Mouse (Mus musculus) cerebellum, adult 2 months (tissue): ENCODE measurements around the gene Cldn15.

Source experiments
- CTCF ChIP-seq: fragments of 200-500 bp; IDR thresholded peaks from 2 replicates; pipeline ENCODE4 v1.5.1; 2011; ENCODE audit warnings: low read depth, mild to moderate bottlenecking, control low read depth, low read length, moderate library complexity, borderline replicate concordance; ENCODE audit not compliant: insufficient read depth
- POLR2A ChIP-seq: fragments of 200-500 bp; IDR thresholded peaks from 2 replicates; pipeline ENCODE4 v1.6.1; 2011; ENCODE audit warnings: low read length, control low read depth, borderline replicate concordance; ENCODE audit not compliant: insufficient read depth

- no peak for TF ChIP-seq CTCF
- TF ChIP-seq POLR2A: no peak
These were observed 1.2 kb upstream of the Cldn15 start for GRCm38 (mm10) chr5:136965210-136965609.
